In genomic region chr4:9096809-9097700, GRCm38 (mm10) we compare ENCODE assay signal across 8 mouse cellular contexts.
DNase-seq lines count a peak whose midpoint lies in the region; ATAC-seq and TF ChIP-seq lines count a peak whose summit lies in the region.

No protein-coding gene starts in this region.

- H3K36me3 ChIP-seq in embryonic facial prominence, embryonic 13.5 days = no peaks in the 10 kb centered on the region
- no peaks in the 10 kb centered on the region for H3K36me3 ChIP-seq in limb, embryonic 14.5 days (ENCODE audit: control insufficient read depth, insufficient read depth, low read length)
- H3K36me3 ChIP-seq in midbrain, postnatal 0 days (ENCODE audit: insufficient read depth, low read length) = no peaks in the 10 kb centered on the region

- peaks cover 7% of the 10 kb centered on the region for H3K4me1 ChIP-seq in embryonic facial prominence, embryonic 13.5 days
- peaks cover 14% of the 10 kb centered on the region for H3K4me1 ChIP-seq in limb, embryonic 14.5 days (ENCODE audit: control insufficient read depth, insufficient read depth, low read length)
- 0 out of 2 replicates have a peak, but pooled peaks cover 6% of the 10 kb centered on the region for H3K4me1 ChIP-seq in midbrain, postnatal 0 days (ENCODE audit: insufficient read depth, low read length)

- no peaks in the 10 kb centered on the region for H3K9me3 ChIP-seq in embryonic facial prominence, embryonic 13.5 days
- no peaks in the 10 kb centered on the region for H3K9me3 ChIP-seq in limb, embryonic 14.5 days (ENCODE audit: control insufficient read depth, low read length)
- no peaks in the 10 kb centered on the region for H3K9me3 ChIP-seq in midbrain, postnatal 0 days (ENCODE audit: low read length)

- H3K27ac ChIP-seq in embryonic facial prominence, embryonic 13.5 days = no peak overlapping the region
- H3K27ac ChIP-seq in limb, embryonic 14.5 days (replicated peaks; ENCODE audit: low read depth, low read length) = no peak overlapping the region
- no peak overlapping the region for H3K27ac ChIP-seq in midbrain, postnatal 0 days (ENCODE audit: low read depth, low read length)

- H3K27me3 ChIP-seq in embryonic facial prominence, embryonic 13.5 days = peaks cover 12% of the 10 kb centered on the region
- 0 out of 2 replicates have a peak, but pooled peaks cover 7% of the 10 kb centered on the region for H3K27me3 ChIP-seq in limb, embryonic 14.5 days (ENCODE audit: control insufficient read depth, insufficient read depth, low read length)
- no peaks in the 10 kb centered on the region for H3K27me3 ChIP-seq in midbrain, postnatal 0 days (ENCODE audit: insufficient read depth, low read length)

- H3K9ac ChIP-seq in embryonic facial prominence, embryonic 13.5 days = no peak overlapping the region
- H3K9ac ChIP-seq in limb, embryonic 14.5 days (ENCODE audit: low read depth, low read length, severe bottlenecking) = no peak overlapping the region
- no peak overlapping the region for H3K9ac ChIP-seq in midbrain, postnatal 0 days (replicated peaks; ENCODE audit: low read length, poor library complexity, severe bottlenecking)

- peak overlapping the region; percentile 51 for H3K4me2 ChIP-seq in embryonic facial prominence, embryonic 13.5 days
- H3K4me2 ChIP-seq in limb, embryonic 14.5 days (replicated peaks; ENCODE audit: low read depth, low read length, severe bottlenecking) = peak overlapping the region; percentile 32
- H3K4me2 ChIP-seq in midbrain, postnatal 0 days (ENCODE audit: low read depth, low read length, poor library complexity, severe bottlenecking) = peak overlapping the region; percentile 37

- H3K4me3 ChIP-seq in embryonic facial prominence, embryonic 13.5 days = peak overlapping the region; percentile 11; the same call in 1 of the 2 replicates
- H3K4me3 ChIP-seq in limb, embryonic 14.5 days (replicated peaks; ENCODE audit: low read length) = no peak overlapping the region
- no peak overlapping the region for H3K4me3 ChIP-seq in midbrain, postnatal 0 days (ENCODE audit: low read depth, low read length)

- no peak for ATAC-seq in embryonic facial prominence, embryonic 13.5 days (ENCODE audit: insufficient number of reproducible peaks, insufficient read depth, low FRiP score, low TSS enrichment, low read depth)
- peak; percentile 69; the same call in 1 of the 2 replicates for ATAC-seq in limb, embryonic 14.5 days (ENCODE audit: low FRiP score, low read depth)
- ATAC-seq in midbrain, postnatal 0 days (ENCODE audit: low FRiP score) = peak; percentile 73

- DNase-seq in 3T3-L1 (ENCODE audit: low read depth, low spot score) = peak; percentile 91
- peak; percentile 89 to 91 for DNase-seq in adrenal gland, postnatal 36 days
- peak; percentile 50 to 80 for DNase-seq in heart, adult 9 months (ENCODE audit: low spot score in 2 of 2)
- peak; percentile 78 for DNase-seq in kidney, adult 9 months
- DNase-seq in limb, embryonic 14.5 days (ENCODE audit: low spot score) = peak; percentile 89
- DNase-seq in midbrain, postnatal 0 days (ENCODE audit: low spot score) = peak; percentile 93
- DNase-seq in spleen, postnatal 14 days (ENCODE audit: low spot score in 2 of 2) = peak; percentile 51 to 75

- peak; percentile 46; the same call in 1 of the 2 replicates for TF ChIP-seq POLR2A in limb, embryonic 14.5 days (IDR thresholded peaks at IDR 0.05; ENCODE audit: borderline replicate concordance, extremely low read depth, insufficient read depth, insufficient read length)

- peak; percentile 99 for TF ChIP-seq CTCF in midbrain, postnatal 0 days (IDR thresholded peaks at IDR 0.05)

- WGBS in embryonic facial prominence, embryonic 13.5 days = 24% methylated on average over 24 of the region's 24 CpGs
- WGBS in limb, embryonic 14.5 days = 27% methylated on average over 24 of the region's 24 CpGs
- 20% methylated on average over 24 of the region's 24 CpGs for WGBS in midbrain, postnatal 0 days
